Mouse (Mus musculus) spleen, postnatal 36 days (tissue): Measurements from ENCODE around the gene Rab1b.

Experiments used
- DNase-seq, 2 experiments: peaks; one replicate each; pipeline ENCODE4 v3.0.0; 2022; ENCODE audit warnings: low spot score in 2 of 2, mixed read lengths in 1 of 2

The Rab1b gene

GRCm38 (mm10) chr19:5051031-5051430 lies 55.8 kb downstream of the Rab1b start:
- no peak for DNase-seq

GRCm38 (mm10) chr19:5050047-5050905 lies 56.6 kb downstream of the Rab1b start, which contains the start of gene Rin1:
TSS of gene Rin1 (plus strand) at chr19:5050481.
- no peak for DNase-seq

GRCm38 (mm10) chr19:5049325-5049724 lies 57.5 kb downstream of the Rab1b start:
- no peak for DNase-seq
